Mouse (Mus musculus): ENCODE data around the gene Slc38a11. TPM values are rescaled to one million over a fixed set of nuclear protein-coding genes. Genes with fewer than 3 reads are reported as not detected.

Slc38a11 gene
- polyA plus RNA-seq, 1 experiment from 2014 or later, result 1.5 TPM

- Histone ChIP-seq H3K9me3 (no peaks in the 10 kb centered on the region), H3K36me3 (no peaks in the 10 kb centered on the region), H3K27ac (no peak overlapping the region), H3K4me2 (no peak overlapping the region), H3K4me1 (replicated peaks) (peaks cover 7% of the 10 kb centered on the region), H3K4me3 (no peak overlapping the region), H3K9ac (no peak overlapping the region), H3K27me3 (peaks cover 7% of the 10 kb centered on the region; the same call in 1 of the 2 replicates)
- WGBS, result 87% methylated on average over 9 of the region's 9 CpGs
- ATAC-seq (ENCODE audit: low FRiP score), result no peak
Measured at GRCm38 (mm10) chr2:65360736-65361475, 2.9 kb downstream of the Slc38a11 start.

GRCm38 (mm10) chr2:65347367-65347766 is 16.5 kb downstream of the Slc38a11 start:
- ATAC-seq (ENCODE audit: low FRiP score), result no peak
- H3K27me3 ChIP-seq, result no peaks in the 10 kb centered on the region
- WGBS, result 76% methylated on average over 4 of the region's 4 CpGs
- H3K9me3 ChIP-seq, result no peaks in the 10 kb centered on the region
- H3K36me3 ChIP-seq, result no peaks in the 10 kb centered on the region
- H3K4me1 ChIP-seq (replicated peaks), result 0 out of 2 replicates have a peak, but pooled peaks cover 3% of the 10 kb centered on the region
- H3K9ac ChIP-seq, result no peak overlapping the region
- H3K4me2 ChIP-seq, result no peak overlapping the region
- H3K4me3 ChIP-seq, result no peak overlapping the region
- no peak overlapping the region for H3K27ac ChIP-seq

- Histone ChIP-seq H3K4me1 (replicated peaks) (0 out of 2 replicates have a peak, but pooled peaks cover 3% of the 10 kb centered on the region), H3K9me3 (no peaks in the 10 kb centered on the region), H3K9ac (no peak overlapping the region), H3K4me3 (no peak overlapping the region), H3K36me3 (no peaks in the 10 kb centered on the region), H3K27ac (no peak overlapping the region), H3K27me3 (no peaks in the 10 kb centered on the region), H3K4me2 (no peak overlapping the region)
- no peak for ATAC-seq (ENCODE audit: low FRiP score)
- WGBS, result 58% methylated on average over 1 of the region's 1 CpGs
Measured at GRCm38 (mm10) chr2:65346915-65347314, 16.9 kb downstream of the Slc38a11 start.

GRCm38 (mm10) chr2:65346037-65346436 is 17.8 kb downstream of the Slc38a11 start:
- no peaks in the 10 kb centered on the region for H3K36me3 ChIP-seq
- no peak for ATAC-seq (ENCODE audit: low FRiP score)
- 90% methylated on average over 5 of the region's 5 CpGs for WGBS
- H3K27me3 ChIP-seq, result no peaks in the 10 kb centered on the region
- H3K4me2 ChIP-seq, result no peak overlapping the region
- H3K4me3 ChIP-seq, result no peak overlapping the region
- H3K4me1 ChIP-seq (replicated peaks), result 0 out of 2 replicates have a peak, but pooled peaks cover 3% of the 10 kb centered on the region
- no peak overlapping the region for H3K9ac ChIP-seq
- H3K27ac ChIP-seq, result no peak overlapping the region
- no peaks in the 10 kb centered on the region for H3K9me3 ChIP-seq

GRCm38 (mm10) chr2:65342057-65342456 is 21.8 kb downstream of the Slc38a11 start:
- ATAC-seq (ENCODE audit: low FRiP score), result no peak
- H3K36me3 ChIP-seq, result no peaks in the 10 kb centered on the region
- WGBS, result 76% methylated on average over 10 of the region's 10 CpGs
- H3K9ac ChIP-seq, result no peak overlapping the region
- no peak overlapping the region for H3K4me3 ChIP-seq
- H3K27me3 ChIP-seq, result no peaks in the 10 kb centered on the region
- H3K9me3 ChIP-seq, result no peaks in the 10 kb centered on the region
- no peak overlapping the region for H3K4me2 ChIP-seq
- H3K27ac ChIP-seq, result no peak overlapping the region
- 0 out of 2 replicates have a peak, but pooled peaks cover 8% of the 10 kb centered on the region for H3K4me1 ChIP-seq (replicated peaks)

GRCm38 (mm10) chr2:65340839-65341238 is 23.0 kb downstream of the Slc38a11 start:
- Histone ChIP-seq H3K4me1 (replicated peaks) (0 out of 2 replicates have a peak, but pooled peaks cover 5% of the 10 kb centered on the region), H3K36me3 (no peaks in the 10 kb centered on the region), H3K4me2 (no peak overlapping the region), H3K27me3 (no peaks in the 10 kb centered on the region), H3K9me3 (no peaks in the 10 kb centered on the region), H3K4me3 (no peak overlapping the region), H3K27ac (no peak overlapping the region), H3K9ac (no peak overlapping the region)
- 77% methylated on average over 3 of the region's 3 CpGs for WGBS
- no peak for ATAC-seq (ENCODE audit: low FRiP score)

- ATAC-seq (ENCODE audit: low FRiP score), result peak; percentile 80
- Histone ChIP-seq H3K27ac (peak overlapping the region; percentile 48; the same call in 1 of the 2 replicates), H3K4me1 (replicated peaks) (0 out of 2 replicates have a peak, but pooled peaks cover 5% of the 10 kb centered on the region), H3K36me3 (no peaks in the 10 kb centered on the region), H3K9me3 (no peaks in the 10 kb centered on the region), H3K4me2 (peak overlapping the region; percentile 31; the same call in 1 of the 2 replicates), H3K27me3 (no peaks in the 10 kb centered on the region), H3K9ac (no peak overlapping the region), H3K4me3 (no peak overlapping the region)
- 22% methylated on average over 13 of the region's 14 CpGs for WGBS
Measured at GRCm38 (mm10) chr2:65337378-65338140, 26.3 kb downstream of the Slc38a11 start.

GRCm38 (mm10) chr2:65336608-65337007 is 27.2 kb downstream of the Slc38a11 start:
- Histone ChIP-seq H3K27ac (no peak overlapping the region), H3K36me3 (no peaks in the 10 kb centered on the region), H3K4me1 (replicated peaks) (0 out of 2 replicates have a peak, but pooled peaks cover 5% of the 10 kb centered on the region), H3K27me3 (no peaks in the 10 kb centered on the region), H3K4me3 (no peak overlapping the region), H3K9me3 (no peaks in the 10 kb centered on the region), H3K9ac (no peak overlapping the region), H3K4me2 (no peak overlapping the region)
- ATAC-seq (ENCODE audit: low FRiP score), result no peak
- 85% methylated on average over 3 of the region's 3 CpGs for WGBS

GRCm38 (mm10) chr2:65334091-65334490 is 29.7 kb downstream of the Slc38a11 start:
- H3K9ac ChIP-seq, result no peak overlapping the region
- no peak overlapping the region for H3K4me3 ChIP-seq
- no peak overlapping the region for H3K27ac ChIP-seq
- no peak overlapping the region for H3K4me2 ChIP-seq
- ATAC-seq (ENCODE audit: low FRiP score), result no peak
- H3K27me3 ChIP-seq, result no peaks in the 10 kb centered on the region
- no peaks in the 10 kb centered on the region for H3K36me3 ChIP-seq
- H3K4me1 ChIP-seq (replicated peaks), result 0 out of 2 replicates have a peak, but pooled peaks cover 5% of the 10 kb centered on the region
- H3K9me3 ChIP-seq, result no peaks in the 10 kb centered on the region
- WGBS, result 84% methylated on average over 9 of the region's 9 CpGs

GRCm38 (mm10) chr2:65331321-65331720 is 32.5 kb downstream of the Slc38a11 start:
- ATAC-seq (ENCODE audit: low FRiP score), result no peak
- Histone ChIP-seq H3K27ac (no peak overlapping the region), H3K4me1 (replicated peaks) (no peaks in the 10 kb centered on the region), H3K27me3 (no peaks in the 10 kb centered on the region), H3K4me2 (no peak overlapping the region), H3K36me3 (no peaks in the 10 kb centered on the region), H3K9ac (no peak overlapping the region), H3K4me3 (no peak overlapping the region), H3K9me3 (no peaks in the 10 kb centered on the region)
- WGBS, result 74% methylated on average over 2 of the region's 2 CpGs

- Histone ChIP-seq H3K36me3 (no peaks in the 10 kb centered on the region), H3K4me1 (replicated peaks) (peaks cover 4% of the 10 kb centered on the region; the same call in 1 of the 2 replicates), H3K27me3 (no peaks in the 10 kb centered on the region), H3K27ac (no peak overlapping the region), H3K9ac (no peak overlapping the region), H3K9me3 (no peaks in the 10 kb centered on the region), H3K4me2 (no peak overlapping the region), H3K4me3 (no peak overlapping the region)
- WGBS, result 56% methylated on average over 6 of the region's 6 CpGs
- ATAC-seq (ENCODE audit: low FRiP score), result no peak
Measured at GRCm38 (mm10) chr2:65321998-65322754, 41.7 kb downstream of the Slc38a11 start.

- Histone ChIP-seq H3K4me1 (replicated peaks) (peaks cover 4% of the 10 kb centered on the region; the same call in 1 of the 2 replicates), H3K36me3 (no peaks in the 10 kb centered on the region), H3K27ac (no peak overlapping the region), H3K27me3 (no peaks in the 10 kb centered on the region), H3K9me3 (no peaks in the 10 kb centered on the region), H3K9ac (no peak overlapping the region), H3K4me3 (no peak overlapping the region), H3K4me2 (no peak overlapping the region)
- 54% methylated on average over 2 of the region's 2 CpGs for WGBS
- no peak for ATAC-seq (ENCODE audit: low FRiP score)
Measured at GRCm38 (mm10) chr2:65320975-65321374, 42.9 kb downstream of the Slc38a11 start.

Data from hindbrain, embryonic 13.5 days (tissue).